In genomic region chr10:63417061-63417460, GRCm38 (mm10) we compare ENCODE assay signal across 28 mouse cellular contexts. TPM values are rescaled to one million over a fixed set of nuclear protein-coding genes. Genes with fewer than 3 reads are reported as not detected.
"Had no signal": no experiment of that assay in that cellular context is flagged by ENCODE, and none has a peak within 500 bp of the region (broad histone marks: within the 10 kb centered on the region; RNA-seq: fewer than 3 reads in every experiment).

No protein-coding gene starts in this region.

- H3K4me1 ChIP-seq: midbrain, embryonic 10.5 days; midbrain, embryonic 15.5 days; neural tube, embryonic 13.5 days; neural tube, embryonic 15.5 days had no signal

- H3K27me3 ChIP-seq: midbrain, embryonic 15.5 days; neural tube, embryonic 13.5 days; neural tube, embryonic 15.5 days had no signal

- DNase-seq: lung, adult 2 months; lung, postnatal 10 days; lung, postnatal 4 days; right cerebral cortex, adult 18-20 months; right cerebral cortex, postnatal 25 days; right cerebral cortex, postnatal 4 days; spleen, adult 18-20 months; thymus, adult 2 months; thymus, postnatal 25 days; thymus, postnatal 4 days had no signal

- H3K9ac ChIP-seq: liver, embryonic 12.5 days; liver, embryonic 14.5 days; midbrain, embryonic 15.5 days; neural tube, embryonic 13.5 days; neural tube, embryonic 15.5 days had no signal

- H3K36me3 ChIP-seq: liver, embryonic 12.5 days; midbrain, embryonic 10.5 days; midbrain, embryonic 15.5 days; neural tube, embryonic 13.5 days; neural tube, embryonic 15.5 days had no signal

- H3K27ac ChIP-seq: liver, embryonic 12.5 days; liver, embryonic 14.5 days; midbrain, embryonic 10.5 days; midbrain, embryonic 15.5 days; neural tube, embryonic 13.5 days; neural tube, embryonic 15.5 days had no signal

- H3K9me3 ChIP-seq: liver, embryonic 12.5 days; midbrain, embryonic 10.5 days; midbrain, embryonic 15.5 days; neural tube, embryonic 13.5 days; neural tube, embryonic 15.5 days had no signal

- ATAC-seq: liver, embryonic 12.5 days; midbrain, embryonic 15.5 days had no signal

- H3K4me3 ChIP-seq: liver, embryonic 12.5 days; midbrain, embryonic 10.5 days; myocyte; neural tube, embryonic 13.5 days; neural tube, embryonic 15.5 days had no signal

RNA-seq across cellular contexts. Expression of gene Gm7075, which starts 4.5 kb away (rescaled TPM):
- total RNA-seq: liver, adult 2 months; megakaryocyte, adult 5-6 weeks; megakaryocyte-erythroid progenitor cell, adult 5-6 weeks had no signal
- polyA plus RNA-seq: liver, adult 2 months; liver, embryonic 12.5 days; liver, embryonic 14.5 days; liver, embryonic 16.5 days; lung, adult 2 months; lung, embryonic 16.5 days; midbrain, embryonic 10.5 days; midbrain, embryonic 15.5 days; myocyte; neural tube, embryonic 11.5 days; neural tube, embryonic 13.5 days; neural tube, embryonic 15.5 days; small intestine, adult 2 months; stomach, embryonic 14.5 days; stomach, embryonic 16.5 days; testis, adult 2 months; thymus, adult 2 months; urinary bladder, adult 2 months had no signal

RNA-seq across cellular contexts. Expression of gene Ctnna3, which starts 12.8 kb away (rescaled TPM):
- total RNA-seq: megakaryocyte, adult 5-6 weeks; megakaryocyte-erythroid progenitor cell, adult 5-6 weeks had no signal
- polyA plus RNA-seq: liver, adult 2 months had no signal
